Mouse (Mus musculus) hindbrain, embryonic 11.5 days (tissue): ENCODE data around the gene Dync1h1. TPM values are rescaled to one million over a fixed set of nuclear protein-coding genes. Genes with fewer than 3 reads are reported as not detected.

Experiments
- ATAC-seq: fragments of 200-750 bp; cut with Nextera tagmentation; 2 replicates; pipeline ENCODE4 v1.8.0; 2017; ENCODE audit warnings: mild to moderate bottlenecking, moderate TSS enrichment, moderate library complexity; ENCODE audit not compliant: low FRiP score
- DNase-seq: peaks from one replicate; pipeline ENCODE4 v3.0.0-alpha.2; 2015; ENCODE audit warnings: low spot score
- H3K27ac ChIP-seq: fragments of 300-500 bp; sonication (generic); 2 replicates; pipeline ENCODE4 v1.5.1; 2014; ENCODE audit warnings: mild to moderate bottlenecking, low read depth, low read length
- H3K27me3 ChIP-seq: fragments of 300-500 bp; sonication (generic); 2 replicates; pipeline ENCODE4 v1.6.1; 2014; ENCODE audit warnings: mild to moderate bottlenecking, low read length, moderate library complexity, mixed read lengths; ENCODE audit not compliant: control insufficient read depth, insufficient read depth
- H3K36me3 ChIP-seq: fragments of 300-500 bp; sonication (generic); 2 replicates; pipeline ENCODE4 v1.6.1; 2014; ENCODE audit warnings: mild to moderate bottlenecking, low read length, moderate library complexity, mixed read lengths; ENCODE audit not compliant: control insufficient read depth, insufficient read depth
- H3K4me1 ChIP-seq: fragments of 300-500 bp; sonication (generic); replicated peaks from 2 replicates; pipeline ENCODE4 v1.6.1; 2014; ENCODE audit warnings: low read length, mixed read lengths; ENCODE audit not compliant: control insufficient read depth, insufficient read depth
- H3K4me2 ChIP-seq: fragments of 300-500 bp; sonication (generic); replicated peaks from 2 replicates; pipeline ENCODE4 v1.6.1; 2014; ENCODE audit warnings: mild to moderate bottlenecking, low read depth, low read length
- H3K4me3 ChIP-seq: fragments of 300-500 bp; sonication (generic); 2 replicates; pipeline ENCODE4 v1.5.1; 2014; ENCODE audit warnings: low read depth, low read length
- H3K9ac ChIP-seq: fragments of 300-500 bp; sonication (generic); 2 replicates; pipeline ENCODE4 v1.6.1; 2014; ENCODE audit warnings: low read depth, low read length
- H3K9me3 ChIP-seq: fragments of 300-500 bp; sonication (generic); 2 replicates; pipeline ENCODE4 v1.6.1; 2016; ENCODE audit warnings: low read length; ENCODE audit not compliant: control insufficient read depth
- WGBS: fragments of 180-500 bp; shearing (Covaris S2); extraction: QIAGEN DNeasy Blood & Tissue Kit; methylation state at CpG from one replicate; pipeline ENCODE4 v1.1.7; 2014; 5-methylcytosine and 5-hydroxymethylcytosine counted together
- polyA plus RNA-seq: library from polyadenylated mRNA; unstranded; fragments of >200 nt; fragmentation: Nextera tagmentation; extraction: Ambion mirVana; gene quantifications from 2 replicates; pipeline ENCODE4 v1.2.1, GENCODE M21; 2014

Gene Dync1h1
- polyA plus RNA-seq, 1 experiment from 2014 or later = 93.0 TPM

- Histone ChIP-seq H3K4me2 (no peak overlapping the region), H3K36me3 (peaks cover 60% of the 10 kb centered on the region), H3K4me1 (no peaks in the 10 kb centered on the region), H3K9ac (no peak overlapping the region), H3K27me3 (no peaks in the 10 kb centered on the region), H3K4me3 (no peak overlapping the region), H3K27ac (no peak overlapping the region), H3K9me3 (no peaks in the 10 kb centered on the region)
- no peak for ATAC-seq
- 97% methylated on average over 11 of the region's 11 CpGs for WGBS
- no peak for DNase-seq
Measured at GRCm38 (mm10) chr12:110630056-110630455, 28.8 kb downstream of the Dync1h1 start.

GRCm38 (mm10) chr12:110636293-110636692, 35.0 kb downstream of the Dync1h1 start:
- ATAC-seq = no peak
- Histone ChIP-seq H3K4me2 (no peak overlapping the region), H3K9ac (no peak overlapping the region), H3K4me1 (no peaks in the 10 kb centered on the region), H3K27ac (no peak overlapping the region), H3K9me3 (no peaks in the 10 kb centered on the region), H3K4me3 (no peak overlapping the region), H3K36me3 (peaks cover 40% of the 10 kb centered on the region), H3K27me3 (no peaks in the 10 kb centered on the region)
- DNase-seq = no peak
- 95% methylated on average over 12 of the region's 12 CpGs for WGBS

GRCm38 (mm10) chr12:110637507-110638114, 36.4 kb downstream of the Dync1h1 start:
- H3K36me3 ChIP-seq = peaks cover 38% of the 10 kb centered on the region
- no peak for ATAC-seq
- no peak overlapping the region for H3K4me3 ChIP-seq
- DNase-seq = no peak
- no peak overlapping the region for H3K4me2 ChIP-seq
- H3K9ac ChIP-seq = no peak overlapping the region
- WGBS = 95% methylated on average over 13 of the region's 13 CpGs
- no peak overlapping the region for H3K27ac ChIP-seq
- H3K9me3 ChIP-seq = no peaks in the 10 kb centered on the region
- H3K4me1 ChIP-seq = no peaks in the 10 kb centered on the region
- no peaks in the 10 kb centered on the region for H3K27me3 ChIP-seq

- 89% methylated on average over 8 of the region's 8 CpGs for WGBS
- Histone ChIP-seq H3K27me3 (no peaks in the 10 kb centered on the region), H3K4me1 (no peaks in the 10 kb centered on the region), H3K4me2 (no peak overlapping the region), H3K4me3 (no peak overlapping the region), H3K9me3 (no peaks in the 10 kb centered on the region), H3K36me3 (peaks cover 54% of the 10 kb centered on the region), H3K27ac (no peak overlapping the region), H3K9ac (no peak overlapping the region)
- no peak for DNase-seq
- ATAC-seq = no peak
Measured at GRCm38 (mm10) chr12:110650241-110650641, 49.0 kb downstream of the Dync1h1 start.

DNA sequence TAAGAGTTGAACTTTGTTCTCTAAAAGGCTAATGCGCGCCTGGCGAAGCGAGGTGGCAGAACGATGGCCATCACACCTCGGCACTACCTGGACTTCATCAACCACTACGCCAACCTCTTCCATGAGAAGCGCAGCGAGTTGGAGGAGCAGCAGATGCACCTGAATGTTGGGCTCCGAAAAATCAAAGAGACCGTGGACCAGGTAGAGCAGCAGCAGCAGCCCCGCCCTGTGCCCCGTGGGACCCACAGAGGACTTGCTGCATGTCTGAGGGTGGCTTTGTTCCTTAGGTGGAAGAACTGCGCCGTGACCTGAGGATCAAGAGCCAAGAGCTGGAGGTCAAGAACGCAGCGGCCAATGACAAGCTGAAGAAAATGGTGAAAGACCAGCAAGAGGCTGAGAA, 50.2 kb downstream of the Dync1h1 start:
- Histone ChIP-seq H3K4me2 (no peak overlapping the region), H3K36me3 (peaks cover 56% of the 10 kb centered on the region), H3K27me3 (no peaks in the 10 kb centered on the region), H3K9me3 (no peaks in the 10 kb centered on the region), H3K27ac (no peak overlapping the region), H3K4me3 (no peak overlapping the region), H3K9ac (no peak overlapping the region), H3K4me1 (no peaks in the 10 kb centered on the region)
- 98% methylated on average over 17 of the region's 17 CpGs for WGBS
- DNase-seq (no peak), ATAC-seq (no peak)

DNA sequence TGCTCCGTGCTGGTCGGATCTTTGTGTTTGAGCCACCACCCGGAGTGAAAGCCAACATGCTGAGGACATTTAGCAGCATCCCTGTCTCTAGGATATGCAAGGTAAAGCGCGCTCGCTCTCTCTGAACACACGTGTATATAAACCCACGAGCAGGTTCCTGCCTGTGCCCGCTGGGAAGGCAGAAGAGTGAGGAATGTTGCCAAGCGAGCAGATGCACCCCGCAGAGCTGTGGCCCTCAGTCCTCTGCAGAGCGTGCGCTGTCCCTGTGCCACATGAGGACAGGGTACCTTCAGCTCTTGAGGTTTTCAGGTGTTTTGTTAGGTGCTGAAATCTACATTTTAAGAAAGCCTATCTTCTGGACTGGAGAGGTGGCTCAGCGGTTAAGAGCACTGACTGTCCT, 60.5 kb downstream of the Dync1h1 start:
- no peaks in the 10 kb centered on the region; the same call in 1 of the 2 replicates for H3K4me1 ChIP-seq
- H3K36me3 ChIP-seq = peaks cover 51% of the 10 kb centered on the region
- no peak overlapping the region for H3K4me2 ChIP-seq
- no peaks in the 10 kb centered on the region for H3K9me3 ChIP-seq
- DNase-seq = no peak
- H3K27ac ChIP-seq = no peak overlapping the region
- no peak overlapping the region for H3K9ac ChIP-seq
- ATAC-seq = no peak
- 93% methylated on average over 14 of the region's 14 CpGs for WGBS
- no peak overlapping the region for H3K4me3 ChIP-seq
- H3K27me3 ChIP-seq = no peaks in the 10 kb centered on the region

GRCm38 (mm10) chr12:110667466-110668077, 66.3 kb downstream of the Dync1h1 start:
- no peak overlapping the region for H3K27ac ChIP-seq
- 95% methylated on average over 13 of the region's 13 CpGs for WGBS
- H3K4me3 ChIP-seq = no peak overlapping the region
- no peaks in the 10 kb centered on the region for H3K27me3 ChIP-seq
- H3K9me3 ChIP-seq = no peaks in the 10 kb centered on the region
- no peak overlapping the region for H3K9ac ChIP-seq
- no peaks in the 10 kb centered on the region; the same call in 1 of the 2 replicates for H3K4me1 ChIP-seq
- DNase-seq (no peak), ATAC-seq (no peak)
- H3K4me2 ChIP-seq = no peak overlapping the region
- H3K36me3 ChIP-seq = peaks cover 33% of the 10 kb centered on the region

DNA sequence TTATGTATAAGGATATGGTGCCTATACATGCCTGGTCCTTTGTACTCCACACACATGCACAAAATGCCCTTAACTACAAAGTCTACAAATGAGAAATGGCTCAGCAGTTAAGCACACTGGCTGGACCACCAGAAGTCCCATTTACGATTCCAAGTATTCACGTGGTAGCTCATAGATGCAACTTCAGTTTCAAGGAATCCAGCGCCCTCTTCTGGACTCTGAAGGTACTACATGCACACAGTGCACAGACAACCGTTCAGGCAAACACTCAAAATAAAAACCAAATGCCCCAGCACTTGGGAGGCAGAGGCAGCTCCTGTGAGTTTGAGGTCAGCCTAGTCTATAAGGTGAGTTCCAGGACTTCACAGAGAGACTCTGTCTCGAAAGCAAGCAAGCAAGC, 73.0 kb downstream of the Dync1h1 start:
- Histone ChIP-seq H3K4me2 (no peak overlapping the region), H3K9me3 (no peaks in the 10 kb centered on the region), H3K4me1 (no peaks in the 10 kb centered on the region), H3K27me3 (no peaks in the 10 kb centered on the region), H3K9ac (no peak overlapping the region), H3K36me3 (no peaks in the 10 kb centered on the region), H3K4me3 (no peak overlapping the region), H3K27ac (no peak overlapping the region)
- DNase-seq (peak; percentile 46), ATAC-seq (no peak)
- whole genome bisulfite sequencing = 54% methylated on average over 5 of the region's 5 CpGs

DNA sequence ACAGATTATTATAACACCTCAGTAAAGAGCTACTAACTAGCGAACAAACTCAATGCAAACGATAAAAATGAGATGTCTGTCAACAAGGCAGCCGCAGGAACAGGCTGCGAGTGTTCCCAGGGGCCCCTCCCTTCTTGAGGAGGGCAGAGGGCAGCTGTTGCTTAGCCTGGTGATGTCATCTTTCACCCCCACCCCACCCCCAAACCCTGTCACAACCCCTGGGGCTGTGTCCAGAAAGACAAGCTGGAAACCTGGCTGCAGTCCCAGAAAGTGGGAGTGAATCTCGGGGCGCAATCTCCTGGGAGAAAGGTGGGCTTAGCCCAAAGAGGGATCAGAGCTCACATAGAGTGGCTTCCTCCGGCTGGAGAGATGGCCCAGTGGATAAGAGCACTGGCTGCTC, 79.9 kb downstream of the Dync1h1 start:
- no peaks in the 10 kb centered on the region for H3K9me3 ChIP-seq
- ATAC-seq (no peak), DNase-seq (no peak)
- no peak overlapping the region for H3K4me2 ChIP-seq
- no peak overlapping the region for H3K27ac ChIP-seq
- H3K36me3 ChIP-seq = no peaks in the 10 kb centered on the region
- H3K4me1 ChIP-seq = no peaks in the 10 kb centered on the region
- H3K27me3 ChIP-seq = no peaks in the 10 kb centered on the region
- H3K4me3 ChIP-seq = no peak overlapping the region
- H3K9ac ChIP-seq = no peak overlapping the region
- 55% methylated on average over 7 of the region's 7 CpGs for WGBS
